Mouse (Mus musculus) ovary, postnatal 36 days (tissue): ENCODE results near the gene Cfap45.
A peak's percentile ranks its signal among the peaks of the same experiment; 100 is the strongest.

Experiments
- DNase-seq: peaks from one replicate; pipeline ENCODE4 v3.0.0; 2022; ENCODE audit warnings: low spot score, mixed read lengths

Cfap45 gene

GRCm38 (mm10) chr1:172562641-172563464 lies 42.3 kb downstream of the Cfap45 start:
- DNase-seq = peak; percentile 87

GRCm38 (mm10) chr1:172563465-172563828 lies 42.8 kb downstream of the Cfap45 start:
- no peak for DNase-seq

GRCm38 (mm10) chr1:172566131-172566530 lies 45.5 kb downstream of the Cfap45 start:
- no peak for DNase-seq

GRCm38 (mm10) chr1:172567758-172568157 lies 47.2 kb downstream of the Cfap45 start:
- no peak for DNase-seq

- no peak for DNase-seq
These were observed 59.5 kb downstream of the Cfap45 start for GRCm38 (mm10) chr1:172580116-172580515.

GRCm38 (mm10) chr1:172582436-172582835 lies 61.8 kb downstream of the Cfap45 start:
- DNase-seq = no peak

GRCm38 (mm10) chr1:172584271-172584670 lies 63.7 kb downstream of the Cfap45 start:
- no peak for DNase-seq

GRCm38 (mm10) chr1:172585026-172585425 lies 64.4 kb downstream of the Cfap45 start:
- no peak for DNase-seq

GRCm38 (mm10) chr1:172585612-172586567 lies 65.3 kb downstream of the Cfap45 start:
- no peak for DNase-seq

GRCm38 (mm10) chr1:172590385-172590784 lies 69.8 kb downstream of the Cfap45 start, which contains the start of gene Slamf8:
Gene Slamf8 (minus strand): TSS chr1:172590568.
- peak; percentile 25 for DNase-seq

- no peak for DNase-seq
These were observed 72.7 kb downstream of the Cfap45 start for GRCm38 (mm10) chr1:172593321-172593720.

- no peak for DNase-seq
These were observed 73.4 kb downstream of the Cfap45 start for GRCm38 (mm10) chr1:172593956-172594355.

GRCm38 (mm10) chr1:172594495-172594894 lies 73.9 kb downstream of the Cfap45 start:
- DNase-seq = no peak
